Mouse (Mus musculus): Measurements from ENCODE around the gene Plekhj1.

Gene Plekhj1

GRCm38 (mm10) chr10:80784871-80785270 is 13.6 kb downstream of the Plekhj1 start:
- no peak for DNase-seq (ENCODE audit: extremely low read depth, low read depth, low spot score)

DNA sequence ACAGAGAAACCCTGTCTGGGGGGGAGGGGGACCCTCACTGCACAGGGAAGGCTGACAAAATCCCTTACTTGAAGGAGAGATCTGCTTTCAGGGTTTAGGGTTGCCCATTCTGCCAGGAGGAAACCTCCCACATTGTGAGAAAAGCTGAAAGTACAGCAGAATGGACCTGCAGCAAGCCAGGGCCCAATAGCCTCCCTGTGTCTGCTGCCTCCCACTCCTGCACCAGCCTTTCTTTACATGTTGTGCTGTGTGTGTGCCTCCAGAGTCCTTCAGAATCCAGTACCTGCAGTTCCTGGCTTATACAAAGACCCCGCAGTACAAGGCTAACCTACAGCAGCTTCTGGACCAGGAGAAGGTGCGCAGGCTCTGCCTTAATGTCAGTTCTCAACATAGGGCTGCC is 14.1 kb downstream of the Plekhj1 start:
- no peak for DNase-seq (ENCODE audit: extremely low read depth, low read depth, low spot score)

GRCm38 (mm10) chr10:80779565-80779964 is 18.9 kb downstream of the Plekhj1 start:
- no peak for DNase-seq (ENCODE audit: extremely low read depth, low read depth, low spot score)

DNA sequence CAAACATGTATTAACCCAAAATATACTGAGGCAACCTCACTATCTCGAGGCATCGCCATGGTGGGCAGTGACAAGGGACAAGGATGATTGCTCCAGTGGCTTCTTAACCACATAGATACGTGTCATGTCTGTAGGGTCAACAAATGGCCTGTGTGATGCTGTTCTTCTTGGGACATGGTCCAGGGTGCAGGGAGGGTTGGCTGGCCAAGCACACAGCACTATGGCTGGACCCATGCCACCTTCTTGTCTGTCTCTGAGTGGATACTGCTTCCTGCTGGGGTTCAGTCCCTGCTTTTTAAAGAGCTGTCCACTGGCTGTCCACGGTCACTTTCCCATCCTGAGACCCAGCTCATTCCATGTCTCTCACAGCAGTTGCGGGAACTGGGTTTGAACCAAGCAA is 21.3 kb downstream of the Plekhj1 start:
- DNase-seq (ENCODE audit: extremely low read depth, low read depth, low spot score) = no peak

DNA sequence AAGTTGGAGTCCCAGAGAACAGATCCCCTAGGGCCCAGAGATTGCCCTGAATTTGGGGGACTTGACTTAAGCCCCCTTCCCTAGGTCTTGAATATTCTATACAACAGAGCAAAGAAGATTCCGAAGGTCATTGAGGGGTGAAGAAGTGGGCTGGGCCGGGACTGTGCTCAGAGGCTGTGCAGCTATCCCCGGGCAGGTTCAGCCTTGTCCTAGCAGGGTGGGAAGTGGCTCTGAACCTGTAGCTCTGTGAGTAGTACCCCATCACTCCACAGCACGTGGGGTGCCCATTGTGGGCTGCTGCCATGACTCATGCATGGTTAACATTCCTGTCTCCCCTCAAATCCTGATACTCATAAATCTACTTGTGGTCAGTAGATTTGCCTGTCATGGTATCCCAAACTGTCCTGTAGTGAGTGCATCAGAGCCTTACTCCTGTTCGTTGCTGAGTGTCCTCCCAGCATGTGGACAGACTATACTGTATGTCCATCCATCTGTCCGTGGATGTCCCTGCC is 22.0 kb downstream of the Plekhj1 start:
- no peak for DNase-seq (ENCODE audit: extremely low read depth, low read depth, low spot score)

- DNase-seq (ENCODE audit: extremely low read depth, low read depth, low spot score) = no peak
Observed at GRCm38 (mm10) chr10:80775731-80776130, 22.7 kb downstream of the Plekhj1 start.

DNA sequence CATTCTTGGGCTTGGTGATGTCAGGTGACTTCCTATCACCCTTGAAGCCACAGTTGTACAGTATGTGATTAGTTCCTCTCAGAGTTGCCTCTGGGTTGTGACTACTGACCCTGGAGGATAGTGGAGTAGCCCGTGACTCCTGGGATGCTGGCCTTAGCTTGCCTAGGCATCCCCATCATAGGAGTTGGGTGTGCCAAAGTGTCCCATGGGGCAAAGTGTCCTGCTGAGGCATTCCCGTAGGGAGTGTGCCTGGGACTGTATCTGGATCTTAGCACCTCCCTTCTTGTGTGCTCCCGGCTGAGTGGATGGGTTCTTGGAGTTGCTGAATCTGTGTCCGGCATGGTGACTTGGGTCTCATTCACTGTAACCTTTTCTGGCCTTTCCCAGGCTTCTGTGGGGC is 23.4 kb downstream of the Plekhj1 start:
- no peak for DNase-seq (ENCODE audit: extremely low read depth, low read depth, low spot score)

GRCm38 (mm10) chr10:80774549-80774948 is 23.9 kb downstream of the Plekhj1 start:
- DNase-seq (ENCODE audit: extremely low read depth, low read depth, low spot score) = no peak

DNA sequence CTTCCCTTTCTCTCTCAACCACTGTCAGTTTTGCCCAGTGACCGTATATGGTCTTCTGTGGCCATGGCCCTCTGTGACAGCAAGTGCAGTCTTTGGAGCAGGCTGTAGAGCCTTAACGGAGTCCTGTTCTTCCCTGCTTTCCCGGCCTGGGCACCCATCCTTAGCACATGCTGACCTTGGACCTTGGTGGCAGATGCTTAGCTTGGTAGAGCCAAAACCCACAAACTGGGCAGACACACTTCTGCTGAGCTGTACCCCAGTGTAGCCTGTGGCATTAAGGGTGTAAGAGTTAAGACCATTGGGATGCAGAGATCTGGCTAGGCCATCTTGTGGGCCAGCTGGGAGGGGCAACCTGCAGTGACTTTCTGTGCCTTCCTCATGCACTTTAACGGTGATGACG is 24.6 kb downstream of the Plekhj1 start:
- DNase-seq (ENCODE audit: extremely low read depth, low read depth, low spot score) = no peak

GRCm38 (mm10) chr10:80768365-80768764 is 30.1 kb downstream of the Plekhj1 start:
- DNase-seq (ENCODE audit: extremely low read depth, low read depth, low spot score) = no peak

DNA sequence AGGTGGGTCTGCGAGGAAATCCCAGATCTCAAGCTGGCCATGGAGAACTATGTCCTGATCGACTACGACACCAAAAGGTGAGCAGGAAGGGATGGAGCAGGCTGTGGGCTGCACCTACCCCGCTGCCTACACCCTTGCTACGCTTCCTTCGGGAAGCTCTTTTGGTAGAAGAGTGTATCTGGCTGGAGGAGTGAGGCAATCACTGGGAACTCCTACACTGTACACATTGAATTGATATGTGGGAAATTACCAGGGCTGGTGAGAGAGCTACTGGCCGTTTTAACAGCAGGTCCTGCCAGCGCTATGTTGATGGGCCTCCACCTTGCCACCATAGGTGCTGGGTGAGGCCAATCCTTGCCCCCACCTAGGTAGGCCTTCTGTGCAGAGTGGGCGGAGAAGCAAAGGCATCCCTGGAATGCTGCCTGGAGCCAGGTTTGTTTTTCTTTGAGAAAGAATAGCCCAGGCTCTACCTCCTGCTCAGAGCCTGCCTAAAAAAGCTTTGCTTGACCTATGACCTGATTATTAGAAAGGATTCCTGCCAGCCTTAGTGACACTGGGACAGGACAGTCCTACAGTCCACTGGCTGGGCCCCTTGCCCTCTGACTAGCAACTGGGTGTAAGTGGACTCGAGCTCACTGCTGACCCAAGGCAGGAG is 32.1 kb downstream of the Plekhj1 start:
- no peak for DNase-seq (ENCODE audit: extremely low read depth, low read depth, low spot score)

DNA sequence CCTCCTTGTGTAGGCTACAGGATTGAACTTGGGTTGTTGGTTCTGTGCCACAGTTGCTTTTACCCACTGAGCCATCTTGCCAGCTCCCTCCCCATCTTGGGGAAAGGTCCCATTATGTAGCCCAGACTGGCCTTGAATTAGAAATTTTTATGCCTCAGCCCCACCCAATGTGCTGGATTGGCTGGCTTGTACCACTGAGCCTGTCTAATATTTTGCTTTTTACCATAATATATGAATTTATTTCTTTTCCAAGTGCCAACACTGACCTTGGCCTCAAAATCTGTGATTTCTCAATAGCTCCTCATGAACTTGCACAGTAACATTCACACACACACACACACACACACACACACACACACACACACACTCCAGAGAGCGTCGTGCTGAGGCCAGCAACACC is 32.7 kb downstream of the Plekhj1 start:
- DNase-seq (ENCODE audit: extremely low read depth, low read depth, low spot score) = no peak

GRCm38 (mm10) chr10:80763502-80763901 is 34.9 kb downstream of the Plekhj1 start:
- no peak for DNase-seq (ENCODE audit: extremely low read depth, low read depth, low spot score)

- no peak for DNase-seq (ENCODE audit: extremely low read depth, low read depth, low spot score)
Observed at GRCm38 (mm10) chr10:80761821-80762220, 36.6 kb downstream of the Plekhj1 start.

DNA sequence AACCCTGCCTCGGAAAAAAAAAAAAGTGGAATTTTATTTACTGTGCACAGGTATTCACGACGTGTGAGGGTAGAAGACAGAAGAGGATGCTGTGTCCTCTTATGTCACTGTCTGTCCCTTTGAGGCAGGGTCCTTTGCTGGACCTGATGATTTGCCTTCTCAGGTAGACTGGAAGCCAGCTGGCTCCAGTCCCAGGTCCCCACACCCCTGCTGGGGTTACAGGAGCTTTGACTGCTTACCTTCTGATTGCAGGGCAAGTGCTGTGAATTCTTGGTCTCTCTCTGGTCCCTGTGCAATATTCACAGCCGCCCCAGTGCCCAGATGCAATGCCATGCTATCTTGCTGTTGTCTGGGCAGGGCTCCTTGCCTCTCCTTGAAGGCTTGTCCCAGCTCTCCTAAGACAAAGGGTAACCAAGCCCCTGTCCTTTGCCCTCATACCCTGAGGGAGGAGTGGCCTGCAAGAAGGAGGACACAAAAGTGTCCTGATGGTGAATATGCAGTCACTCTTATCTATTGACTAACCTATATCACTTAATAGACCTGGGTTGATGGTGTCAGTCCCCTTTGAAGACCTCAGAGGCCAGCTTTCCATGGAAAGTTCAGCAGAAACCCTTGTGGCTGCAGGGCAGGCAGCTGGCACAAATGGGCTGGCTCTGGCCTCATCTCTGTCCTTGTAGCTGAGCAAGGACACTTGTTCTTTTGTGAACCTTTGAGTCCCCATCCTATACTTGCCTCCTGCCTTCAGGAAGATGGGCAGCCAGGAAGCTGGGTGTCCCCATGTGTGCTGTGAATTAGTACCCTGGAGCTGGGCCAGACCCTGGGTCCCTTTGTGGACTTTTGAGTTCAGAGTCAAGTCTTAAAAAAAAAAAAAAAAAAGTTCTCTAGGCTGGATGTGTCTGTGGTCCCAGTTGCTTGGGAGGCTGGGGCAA is 37.6 kb downstream of the Plekhj1 start:
- DNase-seq (ENCODE audit: extremely low read depth, low read depth, low spot score) = no peak

DNA sequence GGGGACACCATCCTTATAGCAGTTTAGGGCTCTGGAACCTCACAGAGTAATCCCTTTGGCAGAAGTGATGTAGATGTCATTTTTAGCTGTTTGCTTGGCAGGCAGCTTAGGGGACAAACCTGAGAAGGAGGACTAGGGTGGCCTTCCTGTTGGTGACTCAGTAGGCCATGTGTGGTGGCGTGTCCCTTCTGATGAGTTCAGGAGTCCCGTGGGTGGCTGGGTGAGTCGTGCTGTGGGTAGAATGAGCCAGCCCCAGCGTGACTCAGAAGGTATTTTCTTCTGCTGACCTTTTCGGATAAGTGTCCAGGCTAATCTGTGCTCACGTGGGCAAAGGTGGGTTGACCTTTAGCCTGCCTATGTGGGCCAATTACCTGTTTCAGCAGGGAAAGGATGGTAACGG is 39.8 kb downstream of the Plekhj1 start:
- no peak for DNase-seq (ENCODE audit: extremely low read depth, low read depth, low spot score)

GRCm38 (mm10) chr10:80757717-80758116 is 40.7 kb downstream of the Plekhj1 start:
- DNase-seq (ENCODE audit: extremely low read depth, low read depth, low spot score) = no peak

DNA sequence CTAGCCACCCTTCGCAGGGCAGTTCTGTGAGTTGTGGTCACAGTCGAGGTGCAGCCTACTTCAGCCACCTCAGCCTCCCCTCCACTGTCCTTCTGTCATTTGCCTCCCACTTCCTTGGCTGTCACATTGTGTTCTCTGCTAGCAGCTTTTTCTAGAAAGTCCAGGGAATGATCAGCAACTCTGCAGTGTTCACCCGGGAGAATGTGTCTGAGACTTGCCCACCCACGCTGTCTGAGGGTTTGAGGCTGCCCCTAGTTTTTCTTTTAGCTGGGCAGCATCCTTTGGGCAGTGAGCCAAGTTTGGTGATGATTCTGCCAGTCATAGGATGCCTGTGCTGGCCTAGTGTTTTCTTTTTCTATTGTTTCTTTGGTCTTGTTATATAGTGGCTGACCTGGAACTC is 41.5 kb downstream of the Plekhj1 start:
- DNase-seq (ENCODE audit: extremely low read depth, low read depth, low spot score) = no peak

DNA sequence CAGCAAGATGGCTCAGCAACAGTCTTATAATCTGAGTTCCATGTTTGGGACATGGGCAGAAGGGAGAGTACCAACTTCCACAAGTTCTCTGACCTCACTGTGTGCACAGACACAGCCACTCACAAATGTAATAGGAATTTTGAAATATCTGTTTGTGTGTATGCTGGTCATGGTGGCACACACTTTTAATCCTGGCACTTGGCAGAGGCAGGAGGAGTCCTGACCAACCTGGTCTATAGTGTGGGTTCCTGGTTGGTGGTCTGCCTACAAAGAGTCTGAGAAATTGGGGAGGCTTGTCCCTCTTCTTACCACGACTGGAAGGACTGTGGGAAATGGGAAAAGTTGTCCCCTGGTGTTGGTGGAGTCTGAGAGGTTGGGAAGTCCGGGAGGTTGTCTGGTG is 41.9 kb downstream of the Plekhj1 start:
- DNase-seq (ENCODE audit: extremely low read depth, low read depth, low spot score) = no peak

DNA sequence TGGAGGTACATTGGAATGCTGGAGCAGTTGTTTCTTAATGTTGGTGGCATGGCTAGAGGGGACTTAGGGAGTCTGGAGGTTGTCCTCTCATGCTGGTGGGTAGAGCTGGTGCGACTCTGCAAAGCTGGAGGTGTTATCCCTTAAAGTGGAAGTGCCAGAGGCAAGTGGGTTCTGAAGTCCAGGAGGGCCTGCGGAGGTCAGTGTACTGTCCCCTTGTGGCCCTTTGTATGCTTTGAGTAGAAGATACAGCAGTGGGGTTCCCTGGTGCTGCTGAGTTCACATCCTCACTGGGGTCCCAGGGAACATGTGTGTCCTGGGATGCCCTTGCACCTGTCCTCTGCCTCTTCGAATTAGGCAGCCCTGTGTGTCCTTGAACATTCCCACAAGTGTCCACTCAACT is 42.3 kb downstream of the Plekhj1 start:
- DNase-seq (ENCODE audit: extremely low read depth, low read depth, low spot score) = no peak

DNA sequence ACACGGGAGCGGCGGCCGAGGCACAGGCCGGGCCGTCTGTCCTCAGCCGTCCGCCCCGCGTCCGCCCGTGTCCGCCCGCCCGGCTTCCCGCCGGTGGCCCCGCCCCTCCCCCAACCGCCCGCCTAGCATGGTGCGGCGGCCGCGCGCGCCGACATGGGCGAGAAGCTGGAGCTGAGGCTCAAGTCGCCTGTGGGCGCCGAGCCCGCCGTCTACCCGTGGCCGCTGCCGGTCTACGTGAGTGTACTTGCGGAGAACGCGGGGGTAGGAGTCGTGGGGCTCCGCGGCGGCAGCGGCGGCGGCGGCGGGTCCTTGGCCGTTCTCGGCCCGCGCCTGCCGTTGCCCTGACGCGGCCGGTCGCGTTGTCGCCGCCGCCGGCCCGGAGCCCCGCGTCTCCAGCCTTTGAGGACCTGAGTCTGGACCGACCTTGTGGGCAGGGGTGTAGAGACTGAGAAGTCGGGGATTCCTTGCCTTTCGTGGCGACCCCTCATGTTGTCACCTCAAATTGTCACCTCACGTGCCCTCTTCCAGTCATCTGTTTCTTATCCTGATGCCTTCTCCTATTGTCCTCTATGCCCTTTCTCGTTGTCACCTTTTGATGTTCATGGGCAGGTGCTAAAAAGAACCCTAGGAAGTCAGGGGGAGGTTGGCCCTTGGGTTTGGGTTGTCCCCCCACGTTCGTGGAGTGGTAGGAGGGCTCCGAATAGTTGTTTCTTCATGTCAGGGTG is 43.0 kb downstream of the Plekhj1 start:
- no peak for DNase-seq (ENCODE audit: extremely low read depth, low read depth, low spot score)

All from fat pad, adult 2 months (tissue).